Mouse (Mus musculus) limb, embryonic 12.5 days (tissue): ENCODE data around the gene H2-M10.6. TPM values are rescaled to one million over a fixed set of nuclear protein-coding genes. Genes with fewer than 3 reads are reported as not detected.
"Not testable (repeated sequence)": the region's sequence is repeated elsewhere in the genome, so short reads cannot be mapped to it uniquely, and the experiment has no call there.

Experiments used
- ATAC-seq: fragments of 200-750 bp; cut with Nextera tagmentation; 2 replicates; pipeline ENCODE4 v1.8.0; 2017; ENCODE audit warnings: low read depth, moderate TSS enrichment; ENCODE audit not compliant: insufficient number of reproducible peaks, insufficient read depth, low FRiP score, low TSS enrichment
- H3K27ac ChIP-seq: fragments of 300-500 bp; sonication (generic); 2 replicates; pipeline ENCODE4 v1.5.1; 2016; ENCODE audit warnings: mild to moderate bottlenecking, moderate library complexity
- H3K27me3 ChIP-seq: fragments of 300-500 bp; sonication (generic); 2 replicates; pipeline ENCODE4 v1.6.1; 2016; ENCODE audit warnings: mild to moderate bottlenecking, moderate library complexity
- H3K36me3 ChIP-seq: fragments of 300-500 bp; sonication (generic); 2 replicates; pipeline ENCODE4 v1.6.1; 2016; ENCODE audit warnings: mild to moderate bottlenecking, moderate library complexity
- H3K4me1 ChIP-seq: fragments of 300-500 bp; sonication (generic); replicated peaks from 2 replicates; pipeline ENCODE4 v1.6.1; 2016
- H3K4me2 ChIP-seq: fragments of 300-500 bp; sonication (generic); 2 replicates; pipeline ENCODE4 v1.6.1; 2016; ENCODE audit warnings: mild to moderate bottlenecking, moderate library complexity
- H3K4me3 ChIP-seq: fragments of 300-500 bp; sonication (generic); replicated peaks from 2 replicates; pipeline ENCODE4 v1.5.1; 2016; ENCODE audit warnings: mild to moderate bottlenecking
- H3K9ac ChIP-seq: fragments of 300-500 bp; sonication (generic); replicated peaks from 2 replicates; pipeline ENCODE4 v1.6.1; 2016; ENCODE audit warnings: mild to moderate bottlenecking, moderate library complexity
- H3K9me3 ChIP-seq: fragments of 300-500 bp; sonication (generic); 2 replicates; pipeline ENCODE4 v1.6.1; 2016; ENCODE audit warnings: mild to moderate bottlenecking, moderate library complexity
- WGBS: fragments of 180-500 bp; shearing (Covaris S2); methylation state at CpG from one replicate; pipeline ENCODE4 v1.1.7; 2016; 5-methylcytosine and 5-hydroxymethylcytosine counted together
- polyA plus RNA-seq: library from polyadenylated mRNA; unstranded; fragments of >200 nt; fragmentation: Nextera tagmentation; extraction: Ambion mirVana; gene quantifications from 2 replicates; pipeline ENCODE4 v1.2.1, GENCODE M21; 2016

H2-M10.6 gene
- polyA plus RNA-seq, 1 experiment from 2014 or later, result not detected

DNA sequence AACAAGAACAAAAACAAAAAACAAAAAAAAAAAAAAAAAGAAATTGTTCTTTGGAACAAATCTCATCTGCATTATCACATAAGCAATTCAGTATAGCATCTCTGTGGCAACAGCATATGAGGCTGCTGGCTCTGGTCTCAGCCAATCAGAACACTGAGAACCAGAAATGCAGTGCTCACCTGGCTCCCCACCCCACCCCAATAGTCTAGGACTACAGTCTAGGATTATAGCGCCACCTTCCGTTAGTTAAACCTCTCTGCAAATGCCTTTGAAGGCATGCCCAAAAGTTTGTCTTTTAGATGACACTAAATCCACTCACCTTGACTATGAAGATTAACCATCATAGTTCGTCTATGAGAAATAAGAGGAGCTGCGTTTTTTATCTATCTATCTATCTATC lies 13.6 kb downstream of the H2-M10.6 start:
- Histone ChIP-seq H3K4me3 (no peak overlapping the region), H3K27ac (no peak overlapping the region), H3K4me1 (no peaks in the 10 kb centered on the region), H3K4me2 (no peak overlapping the region), H3K9me3 (no peaks in the 10 kb centered on the region), H3K27me3 (peaks cover 5% of the 10 kb centered on the region), H3K36me3 (no peaks in the 10 kb centered on the region), H3K9ac (no peak overlapping the region)
- no peak for ATAC-seq
- WGBS, result 35% methylated on average over 4 of the region's 4 CpGs

- not testable (repeated sequence) for H3K9me3 ChIP-seq, H3K9ac ChIP-seq, H3K4me2 ChIP-seq, H3K36me3 ChIP-seq, H3K4me3 ChIP-seq, H3K4me1 ChIP-seq, H3K27me3 ChIP-seq, H3K27ac ChIP-seq
- 19% methylated on average over 5 of the region's 5 CpGs for WGBS
- peak; percentile 68 for ATAC-seq
These were observed 14.0 kb downstream of the H2-M10.6 start for GRCm38 (mm10) chr17:36826002-36826401.

GRCm38 (mm10) chr17:36828488-36828887 lies 16.5 kb downstream of the H2-M10.6 start:
- Histone ChIP-seq H3K36me3 (no peaks in the 10 kb centered on the region), H3K27me3 (peaks cover 9% of the 10 kb centered on the region), H3K4me2 (no peak overlapping the region), H3K4me1 (no peaks in the 10 kb centered on the region), H3K27ac (no peak overlapping the region), H3K9ac (no peak overlapping the region), H3K4me3 (no peak overlapping the region), H3K9me3 (no peaks in the 10 kb centered on the region)
- WGBS, result 86% methylated on average over 2 of the region's 2 CpGs
- no peak for ATAC-seq

DNA sequence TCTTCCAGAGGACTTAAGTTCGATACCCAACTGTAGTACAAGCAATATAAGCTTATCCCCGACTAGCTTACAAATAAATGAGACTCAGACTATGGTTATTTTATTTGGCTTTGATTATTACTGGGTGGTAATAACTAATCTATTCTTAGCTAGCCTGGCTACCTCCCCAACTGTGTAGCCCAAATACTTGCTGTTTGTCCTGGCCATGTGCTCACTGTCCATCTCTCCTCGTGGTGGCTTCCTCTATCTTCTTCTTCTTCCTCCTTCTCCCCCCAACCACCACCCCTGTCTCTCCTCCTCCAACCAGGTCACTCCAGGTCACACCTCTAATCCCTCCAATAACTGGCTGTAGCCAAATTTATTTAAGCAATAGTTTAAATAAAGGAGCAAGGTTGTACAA lies 18.5 kb downstream of the H2-M10.6 start:
- no peak for ATAC-seq
- H3K36me3 ChIP-seq, result no peaks in the 10 kb centered on the region
- 76% methylated on average over 3 of the region's 3 CpGs for WGBS

GRCm38 (mm10) chr17:36832694-36833093 lies 20.7 kb downstream of the H2-M10.6 start:
- no peak overlapping the region for H3K27ac ChIP-seq
- ATAC-seq, result no peak
- peaks cover 9% of the 10 kb centered on the region; the same call in 1 of the 2 replicates for H3K27me3 ChIP-seq
- no peak overlapping the region for H3K9ac ChIP-seq
- no peak overlapping the region for H3K4me2 ChIP-seq
- H3K4me1 ChIP-seq, result peaks cover 8% of the 10 kb centered on the region
- no peaks in the 10 kb centered on the region for H3K36me3 ChIP-seq
- WGBS, result 57% methylated on average over 4 of the region's 4 CpGs
- no peak overlapping the region for H3K4me3 ChIP-seq
- no peaks in the 10 kb centered on the region for H3K9me3 ChIP-seq

More for the DNA sequence above, 18.5 kb downstream of the H2-M10.6 start:
- H3K27me3 ChIP-seq, result peaks cover 9% of the 10 kb centered on the region
- no peak overlapping the region for H3K9ac ChIP-seq
- H3K4me3 ChIP-seq, result no peak overlapping the region
- no peak overlapping the region for H3K27ac ChIP-seq
- no peak overlapping the region for H3K4me2 ChIP-seq
- no peaks in the 10 kb centered on the region for H3K9me3 ChIP-seq
- no peaks in the 10 kb centered on the region for H3K4me1 ChIP-seq

- Histone ChIP-seq H3K9ac (no peak overlapping the region), H3K36me3 (0 out of 2 replicates have a peak, but pooled peaks cover 3% of the 10 kb centered on the region), H3K4me1 (peaks cover 16% of the 10 kb centered on the region), H3K4me2 (peak overlapping the region; percentile 62), H3K9me3 (no peaks in the 10 kb centered on the region), H3K4me3 (peak overlapping the region; percentile 67; the same call in 1 of the 2 replicates), H3K27ac (peak overlapping the region; percentile 97), H3K27me3 (0 out of 2 replicates have a peak, but pooled peaks cover 4% of the 10 kb centered on the region)
- WGBS, result 31% methylated on average over 12 of the region's 12 CpGs
- ATAC-seq, result no peak
These were observed 23.8 kb downstream of the H2-M10.6 start for GRCm38 (mm10) chr17:36835591-36836426.

DNA sequence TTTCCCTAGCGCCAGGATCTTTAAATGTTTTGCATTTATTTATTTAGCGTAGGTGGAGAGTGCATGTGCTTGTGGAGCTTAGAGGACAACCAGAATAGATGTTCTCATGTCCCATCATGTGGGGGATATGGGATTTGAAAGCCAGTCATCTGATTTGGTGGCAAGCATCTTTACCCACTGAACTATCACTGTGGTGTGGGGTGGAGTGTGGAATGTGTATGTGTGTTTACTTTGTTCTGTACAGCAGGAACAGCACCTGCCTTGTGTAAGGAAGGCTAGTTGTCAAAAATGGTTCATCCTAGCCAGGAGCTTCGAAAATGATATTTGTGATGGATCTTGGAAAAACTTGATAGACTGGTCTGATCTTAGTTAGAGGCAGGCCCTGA lies 24.4 kb downstream of the H2-M10.6 start:
- Histone ChIP-seq H3K9ac (peak overlapping the region; percentile 87), H3K4me1 (peaks cover 16% of the 10 kb centered on the region), H3K27ac (peak overlapping the region; percentile 97), H3K4me3 (peak overlapping the region; percentile 67), H3K4me2 (peak overlapping the region; percentile 62), H3K9me3 (no peaks in the 10 kb centered on the region), H3K36me3 (0 out of 2 replicates have a peak, but pooled peaks cover 3% of the 10 kb centered on the region), H3K27me3 (0 out of 2 replicates have a peak, but pooled peaks cover 4% of the 10 kb centered on the region)
- WGBS, result 19% methylated on average over 3 of the region's 3 CpGs
- peak; percentile 23; the same call in 1 of the 2 replicates for ATAC-seq

GRCm38 (mm10) chr17:36836874-36837647 lies 25.1 kb downstream of the H2-M10.6 start, which contains the start of gene Trim26:
Gene Trim26, plus strand, starts transcription at chr17:36837134.
- Histone ChIP-seq H3K4me1 (peaks cover 16% of the 10 kb centered on the region), H3K9me3 (no peaks in the 10 kb centered on the region), H3K27ac (peak within 1 kb of the TSS; percentile 97), H3K36me3 (0 out of 2 replicates have a peak, but pooled peaks cover 3% of the 10 kb centered on the region), H3K27me3 (0 out of 2 replicates have a peak, but pooled peaks cover 4% of the 10 kb centered on the region), H3K9ac (peak within 1 kb of the TSS; percentile 87), H3K4me3 (peak within 1 kb of the TSS; percentile 67), H3K4me2 (peak within 1 kb of the TSS; percentile 62)
- ATAC-seq, result peak; percentile 99
- WGBS, result under 1% methylated on average over 52 of the region's 58 CpGs

GRCm38 (mm10) chr17:36839001-36839400 lies 27.0 kb downstream of the H2-M10.6 start:
- H3K27me3 ChIP-seq, result no peaks in the 10 kb centered on the region
- H3K4me3 ChIP-seq, result no peak overlapping the region
- H3K4me2 ChIP-seq, result no peak overlapping the region
- peaks cover 20% of the 10 kb centered on the region for H3K4me1 ChIP-seq
- no peak overlapping the region for H3K9ac ChIP-seq
- 0 out of 2 replicates have a peak, but pooled peaks cover 4% of the 10 kb centered on the region for H3K36me3 ChIP-seq
- 78% methylated on average over 5 of the region's 5 CpGs for WGBS
- no peak overlapping the region for H3K27ac ChIP-seq
- ATAC-seq, result no peak
- no peaks in the 10 kb centered on the region for H3K9me3 ChIP-seq

DNA sequence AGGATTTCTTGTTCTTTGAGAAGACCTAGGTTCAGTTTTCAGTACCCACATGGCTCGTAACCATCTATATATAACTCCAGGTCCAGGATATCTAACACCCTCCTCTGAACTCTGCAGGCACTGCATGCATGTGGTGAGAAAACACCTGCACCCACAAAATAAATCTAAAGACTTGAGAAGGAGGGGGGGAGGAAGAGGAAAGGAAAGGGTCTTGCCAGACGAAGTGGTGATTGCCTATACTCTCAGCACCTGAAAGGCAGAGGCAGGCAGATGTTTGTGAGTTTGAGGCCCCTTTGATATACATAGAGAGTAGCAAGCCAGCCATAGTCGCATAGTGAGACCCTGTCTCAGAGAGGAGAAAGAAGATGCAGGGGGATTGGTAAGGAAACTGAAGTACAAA lies 28.0 kb downstream of the H2-M10.6 start:
- no peak overlapping the region for H3K27ac ChIP-seq
- H3K9ac ChIP-seq, result no peak overlapping the region
- 0 out of 2 replicates have a peak, but pooled peaks cover 10% of the 10 kb centered on the region for H3K36me3 ChIP-seq
- H3K9me3 ChIP-seq, result no peaks in the 10 kb centered on the region
- WGBS, result 55% methylated on average over 3 of the region's 3 CpGs
- no peak overlapping the region for H3K4me2 ChIP-seq
- H3K4me3 ChIP-seq, result no peak overlapping the region
- peaks cover 29% of the 10 kb centered on the region for H3K4me1 ChIP-seq
- no peaks in the 10 kb centered on the region for H3K27me3 ChIP-seq
- ATAC-seq, result no peak

GRCm38 (mm10) chr17:36840961-36841445 lies 29.0 kb downstream of the H2-M10.6 start:
- peaks cover 26% of the 10 kb centered on the region for H3K4me1 ChIP-seq
- H3K36me3 ChIP-seq, result peaks cover 12% of the 10 kb centered on the region
- H3K27ac ChIP-seq, result no peak overlapping the region
- no peak overlapping the region for H3K4me3 ChIP-seq
- ATAC-seq, result no peak
- no peak overlapping the region for H3K9ac ChIP-seq
- H3K27me3 ChIP-seq, result no peaks in the 10 kb centered on the region
- H3K9me3 ChIP-seq, result no peaks in the 10 kb centered on the region
- no peak overlapping the region for H3K4me2 ChIP-seq
